Mouse (Mus musculus): ENCODE measurements around the gene Tmcc2. TPM values are rescaled to one million over a fixed set of nuclear protein-coding genes. Genes with fewer than 3 reads are reported as not detected.
"Not testable (repeated sequence)": the region's sequence is repeated elsewhere in the genome, so short reads cannot be mapped to it uniquely, and the experiment has no call there.

The Tmcc2 gene
- polyA plus RNA-seq, 1 experiment from 2014 or later, result 598 TPM

- Histone ChIP-seq H3K4me2 (no peak overlapping the region), H3K4me1 (replicated peaks) (peaks cover 18% of the 10 kb centered on the region), H3K9me3 (replicated peaks) (0 out of 2 replicates have a peak, but pooled peaks cover 3% of the 10 kb centered on the region), H3K36me3 (replicated peaks) (peaks cover 36% of the 10 kb centered on the region), H3K4me3 (replicated peaks) (no peak overlapping the region), H3K27me3 (0 out of 2 replicates have a peak, but pooled peaks cover 3% of the 10 kb centered on the region), H3K9ac (no peak overlapping the region), H3K27ac (replicated peaks) (no peak overlapping the region)
- no peak for ATAC-seq (ENCODE audit: insufficient read depth)
- 83% methylated on average over 4 of the region's 4 CpGs for WGBS (ENCODE audit: insufficient replicate concordance)
These were observed 40.0 kb downstream of the Tmcc2 start for GRCm38 (mm10) chr1:132351058-132351457.

GRCm38 (mm10) chr1:132349601-132350000 is 41.5 kb downstream of the Tmcc2 start:
- H3K4me1 ChIP-seq (replicated peaks); H3K27ac ChIP-seq (replicated peaks); ATAC-seq (ENCODE audit: insufficient read depth); H3K27me3 ChIP-seq; H3K9ac ChIP-seq; H3K4me2 ChIP-seq; H3K4me3 ChIP-seq (replicated peaks); H3K9me3 ChIP-seq (replicated peaks): not testable (repeated sequence)
- 85% methylated on average over 3 of the region's 3 CpGs for WGBS (ENCODE audit: insufficient replicate concordance)
- peaks cover 21% of the 10 kb centered on the region for H3K36me3 ChIP-seq (replicated peaks)

- H3K4me3 ChIP-seq (replicated peaks); H3K4me2 ChIP-seq; H3K4me1 ChIP-seq (replicated peaks); H3K27ac ChIP-seq (replicated peaks); H3K27me3 ChIP-seq; H3K9me3 ChIP-seq (replicated peaks); H3K9ac ChIP-seq; ATAC-seq (ENCODE audit: insufficient read depth): not testable (repeated sequence)
- peaks cover 16% of the 10 kb centered on the region for H3K36me3 ChIP-seq (replicated peaks)
These were observed 42.0 kb downstream of the Tmcc2 start for GRCm38 (mm10) chr1:132349049-132349448.

- no peak for ATAC-seq (ENCODE audit: insufficient read depth)
- 0 out of 2 replicates have a peak, but pooled peaks cover 3% of the 10 kb centered on the region for H3K9me3 ChIP-seq (replicated peaks)
- no peak overlapping the region for H3K4me2 ChIP-seq
- H3K4me3 ChIP-seq (replicated peaks), result no peak overlapping the region
- peaks cover 9% of the 10 kb centered on the region for H3K36me3 ChIP-seq (replicated peaks)
- H3K4me1 ChIP-seq (replicated peaks), result peaks cover under 1% of the 10 kb centered on the region; the same call in 1 of the 2 replicates
- H3K27me3 ChIP-seq, result 0 out of 2 replicates have a peak, but pooled peaks cover 3% of the 10 kb centered on the region
- H3K27ac ChIP-seq (replicated peaks), result no peak overlapping the region
- no peak overlapping the region for H3K9ac ChIP-seq
- WGBS (ENCODE audit: insufficient replicate concordance), result 65% methylated on average over 5 of the region's 5 CpGs
These were observed 42.7 kb downstream of the Tmcc2 start for GRCm38 (mm10) chr1:132348401-132348800.

GRCm38 (mm10) chr1:132346951-132347350 is 44.1 kb downstream of the Tmcc2 start:
- no peak overlapping the region for H3K27ac ChIP-seq (replicated peaks)

GRCm38 (mm10) chr1:132346134-132346851 is 44.8 kb downstream of the Tmcc2 start:
- Histone ChIP-seq H3K27me3 (0 out of 2 replicates have a peak, but pooled peaks cover 3% of the 10 kb centered on the region), H3K4me2 (no peak overlapping the region), H3K36me3 (replicated peaks) (no peaks in the 10 kb centered on the region), H3K4me1 (replicated peaks) (peaks cover 19% of the 10 kb centered on the region), H3K9me3 (replicated peaks) (0 out of 2 replicates have a peak, but pooled peaks cover 3% of the 10 kb centered on the region), H3K9ac (no peak overlapping the region), H3K27ac (replicated peaks) (no peak overlapping the region), H3K4me3 (replicated peaks) (no peak overlapping the region)
- 65% methylated on average over 12 of the region's 12 CpGs for WGBS (ENCODE audit: insufficient replicate concordance)
- 0 out of 2 replicates have a peak, but pooled peaks have one; percentile 22 for ATAC-seq (ENCODE audit: insufficient read depth)

More at GRCm38 (mm10) chr1:132346951-132347350, 44.1 kb downstream of the Tmcc2 start:
- H3K27me3 ChIP-seq, result 0 out of 2 replicates have a peak, but pooled peaks cover 3% of the 10 kb centered on the region
- H3K9me3 ChIP-seq (replicated peaks), result 0 out of 2 replicates have a peak, but pooled peaks cover 3% of the 10 kb centered on the region
- no peak overlapping the region for H3K4me3 ChIP-seq (replicated peaks)
- H3K9ac ChIP-seq, result no peak overlapping the region
- no peak overlapping the region for H3K4me2 ChIP-seq
- no peak for ATAC-seq (ENCODE audit: insufficient read depth)
- H3K36me3 ChIP-seq (replicated peaks), result no peaks in the 10 kb centered on the region
- peaks cover 12% of the 10 kb centered on the region for H3K4me1 ChIP-seq (replicated peaks)

GRCm38 (mm10) chr1:132345514-132345913 is 45.6 kb downstream of the Tmcc2 start:
- WGBS (ENCODE audit: insufficient replicate concordance), result 63% methylated on average over 4 of the region's 4 CpGs
- no peaks in the 10 kb centered on the region for H3K36me3 ChIP-seq (replicated peaks)
- ATAC-seq (ENCODE audit: insufficient read depth), result no peak
- H3K4me2 ChIP-seq, result no peak overlapping the region
- H3K4me1 ChIP-seq (replicated peaks), result peaks cover 19% of the 10 kb centered on the region
- no peaks in the 10 kb centered on the region for H3K9me3 ChIP-seq (replicated peaks)
- H3K27ac ChIP-seq (replicated peaks), result no peak overlapping the region
- no peak overlapping the region for H3K9ac ChIP-seq
- 0 out of 2 replicates have a peak, but pooled peaks cover 3% of the 10 kb centered on the region for H3K27me3 ChIP-seq
- no peak overlapping the region for H3K4me3 ChIP-seq (replicated peaks)

GRCm38 (mm10) chr1:132343656-132344055 is 47.4 kb downstream of the Tmcc2 start:
- no peak overlapping the region for H3K4me2 ChIP-seq
- no peak overlapping the region for H3K27ac ChIP-seq (replicated peaks)
- no peak for ATAC-seq (ENCODE audit: insufficient read depth)
- 67% methylated on average over 1 of the region's 1 CpGs for WGBS (ENCODE audit: insufficient replicate concordance)
- no peaks in the 10 kb centered on the region for H3K36me3 ChIP-seq (replicated peaks)
- H3K4me3 ChIP-seq (replicated peaks), result no peak overlapping the region
- H3K9me3 ChIP-seq (replicated peaks), result no peaks in the 10 kb centered on the region
- peaks cover 20% of the 10 kb centered on the region for H3K4me1 ChIP-seq (replicated peaks)
- no peak overlapping the region for H3K9ac ChIP-seq
- 0 out of 2 replicates have a peak, but pooled peaks cover 3% of the 10 kb centered on the region for H3K27me3 ChIP-seq

GRCm38 (mm10) chr1:132343191-132343590 is 47.9 kb downstream of the Tmcc2 start:
- H3K4me3 ChIP-seq (replicated peaks), result no peak overlapping the region
- H3K4me1 ChIP-seq (replicated peaks), result peaks cover 25% of the 10 kb centered on the region
- no peaks in the 10 kb centered on the region for H3K36me3 ChIP-seq (replicated peaks)
- no peak overlapping the region for H3K9ac ChIP-seq
- WGBS (ENCODE audit: insufficient replicate concordance), result 68% methylated on average over 2 of the region's 2 CpGs
- no peaks in the 10 kb centered on the region for H3K9me3 ChIP-seq (replicated peaks)
- no peak for ATAC-seq (ENCODE audit: insufficient read depth)
- H3K4me2 ChIP-seq, result no peak overlapping the region
- H3K27me3 ChIP-seq, result 0 out of 2 replicates have a peak, but pooled peaks cover 3% of the 10 kb centered on the region
- no peak overlapping the region for H3K27ac ChIP-seq (replicated peaks)

GRCm38 (mm10) chr1:132342518-132342917 is 48.6 kb downstream of the Tmcc2 start:
- 0 out of 2 replicates have a peak, but pooled peaks have one; percentile 14 for ATAC-seq (ENCODE audit: insufficient read depth)

GRCm38 (mm10) chr1:132341731-132342501 is 49.2 kb downstream of the Tmcc2 start:
- H3K27me3 ChIP-seq, result no peaks in the 10 kb centered on the region
- H3K4me1 ChIP-seq (replicated peaks), result peaks cover 36% of the 10 kb centered on the region
- peak overlapping the region; percentile 18; the same call in 1 of the 2 replicates for H3K4me2 ChIP-seq
- no peak overlapping the region for H3K4me3 ChIP-seq (replicated peaks)
- H3K27ac ChIP-seq (replicated peaks), result peak overlapping the region; percentile 29
- ATAC-seq (ENCODE audit: insufficient read depth), result peak; percentile 45
- H3K9ac ChIP-seq, result no peak overlapping the region
- WGBS (ENCODE audit: insufficient replicate concordance), result 10% methylated on average over 5 of the region's 5 CpGs
- no peaks in the 10 kb centered on the region for H3K36me3 ChIP-seq (replicated peaks)
- no peaks in the 10 kb centered on the region for H3K9me3 ChIP-seq (replicated peaks)

More at GRCm38 (mm10) chr1:132342518-132342917, 48.6 kb downstream of the Tmcc2 start:
- WGBS (ENCODE audit: insufficient replicate concordance), result 42% methylated on average over 3 of the region's 3 CpGs
- no peak overlapping the region for H3K9ac ChIP-seq
- no peaks in the 10 kb centered on the region for H3K9me3 ChIP-seq (replicated peaks)
- no peak overlapping the region for H3K4me2 ChIP-seq
- no peaks in the 10 kb centered on the region for H3K36me3 ChIP-seq (replicated peaks)
- H3K27me3 ChIP-seq, result no peaks in the 10 kb centered on the region
- H3K4me1 ChIP-seq (replicated peaks), result peaks cover 30% of the 10 kb centered on the region
- peak overlapping the region; percentile 29; the same call in 1 of the 2 replicates for H3K27ac ChIP-seq (replicated peaks)
- H3K4me3 ChIP-seq (replicated peaks), result no peak overlapping the region
